Mouse (Mus musculus) neural tube, embryonic 11.5 days (tissue): ENCODE measurements around the gene Acot6. TPM values are rescaled to one million over a fixed set of nuclear protein-coding genes. Genes with fewer than 3 reads are reported as not detected.

Experiments used
- ATAC-seq: fragments of 200-750 bp; cut with Nextera tagmentation; 2 replicates; pipeline ENCODE4 v1.8.0; 2017; ENCODE audit warnings: moderate number of reproducible peaks, mild to moderate bottlenecking, moderate TSS enrichment, moderate library complexity; ENCODE audit not compliant: insufficient read depth, low FRiP score, low TSS enrichment
- DNase-seq: peaks from one replicate; pipeline ENCODE4 v3.0.0-alpha.2; 2015; ENCODE audit warnings: low spot score
- H3K27ac ChIP-seq: fragments of 300-500 bp; sonication (generic); 2 replicates; pipeline ENCODE4 v1.5.1; 2014; ENCODE audit warnings: low read depth, mild to moderate bottlenecking, low read length
- H3K27me3 ChIP-seq: fragments of 300-500 bp; sonication (generic); 2 replicates; pipeline ENCODE4 v1.6.1; 2014; ENCODE audit warnings: mild to moderate bottlenecking, low read length, mixed read lengths; ENCODE audit not compliant: control insufficient read depth, insufficient read depth
- H3K36me3 ChIP-seq: fragments of 300-500 bp; sonication (generic); 2 replicates; pipeline ENCODE4 v1.6.1; 2014; ENCODE audit warnings: mild to moderate bottlenecking, low read length, moderate library complexity, mixed read lengths; ENCODE audit not compliant: control insufficient read depth, insufficient read depth
- H3K4me1 ChIP-seq: fragments of 300-500 bp; sonication (generic); 2 replicates; pipeline ENCODE4 v1.6.1; 2014; ENCODE audit warnings: low read length, mixed read lengths; ENCODE audit not compliant: control insufficient read depth, insufficient read depth
- H3K4me2 ChIP-seq: fragments of 300-500 bp; sonication (generic); 2 replicates; pipeline ENCODE4 v1.6.1; 2014; ENCODE audit warnings: low read depth, mild to moderate bottlenecking, moderate library complexity
- H3K4me3 ChIP-seq: fragments of 300-500 bp; sonication (generic); 2 replicates; pipeline ENCODE4 v1.5.1; 2014; ENCODE audit warnings: low read depth, low read length
- H3K9ac ChIP-seq: fragments of 300-500 bp; sonication (generic); 2 replicates; pipeline ENCODE4 v1.6.1; 2014; ENCODE audit warnings: mild to moderate bottlenecking, low read length
- H3K9me3 ChIP-seq: fragments of 300-500 bp; sonication (generic); 2 replicates; pipeline ENCODE4 v1.6.1; 2016; ENCODE audit warnings: low read length; ENCODE audit not compliant: control insufficient read depth
- WGBS: fragments of 180-500 bp; shearing (Covaris S2); extraction: QIAGEN DNeasy Blood & Tissue Kit; methylation state at CpG from one replicate; pipeline ENCODE4 v1.1.7; 2014; 5-methylcytosine and 5-hydroxymethylcytosine counted together
- polyA plus RNA-seq: library from polyadenylated mRNA; unstranded; fragments of >200 nt; fragmentation: Nextera tagmentation; extraction: Ambion mirVana; gene quantifications from 2 replicates; pipeline ENCODE4 v1.2.1, GENCODE M21; 2014

Acot6 gene
- polyA plus RNA-seq, 1 experiment from 2014 or later: 0.82 TPM

DNA sequence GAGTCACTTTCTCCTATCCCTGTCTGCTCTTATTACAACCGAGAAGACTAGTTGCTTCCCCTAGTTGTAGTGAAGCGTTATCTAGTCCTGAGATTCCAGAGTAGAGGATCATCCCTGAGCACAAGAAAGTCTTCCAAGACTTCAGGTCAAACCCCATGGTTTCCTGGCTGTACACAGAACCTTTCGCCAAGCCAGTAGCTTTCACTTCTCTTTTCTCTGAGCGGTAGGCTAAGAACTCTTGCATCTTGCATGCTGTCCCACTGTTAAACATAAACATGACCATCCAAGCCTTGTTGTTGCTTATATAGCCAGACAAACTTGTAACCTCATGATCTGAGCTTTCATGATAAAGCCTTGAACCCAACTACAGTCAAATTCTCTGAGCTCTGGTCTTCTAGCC is 10.4 kb downstream of the Acot6 start:
- no peak overlapping the region for H3K27ac ChIP-seq
- WGBS: 90% methylated on average over 4 of the region's 4 CpGs
- ATAC-seq (no peak), DNase-seq (no peak)
- no peaks in the 10 kb centered on the region for H3K36me3 ChIP-seq
- H3K4me2 ChIP-seq: no peak overlapping the region
- H3K9ac ChIP-seq: no peak overlapping the region
- H3K9me3 ChIP-seq: no peaks in the 10 kb centered on the region
- no peaks in the 10 kb centered on the region for H3K27me3 ChIP-seq
- H3K4me1 ChIP-seq: no peaks in the 10 kb centered on the region
- no peak overlapping the region for H3K4me3 ChIP-seq

DNA sequence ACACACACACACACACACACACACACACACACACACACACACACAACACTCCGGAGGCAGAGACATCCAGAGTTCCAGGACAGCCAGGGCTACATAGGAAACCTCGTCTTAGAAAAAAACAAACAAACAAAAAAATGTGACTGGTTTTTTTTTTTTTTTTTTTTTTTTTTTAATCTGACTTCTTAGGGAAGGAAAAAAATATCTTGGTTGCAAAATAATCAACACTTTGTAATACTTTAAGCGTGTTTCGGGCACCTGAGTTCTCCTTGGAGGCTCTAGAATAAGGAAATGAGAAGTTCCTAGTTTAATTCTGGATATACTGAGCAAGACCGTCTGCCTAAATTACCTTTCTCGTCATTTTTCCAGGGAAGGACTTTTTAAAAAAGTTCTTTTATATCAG is 13.2 kb downstream of the Acot6 start:
- Histone ChIP-seq H3K4me3 (peak overlapping the region; percentile 73), H3K27me3 (no peaks in the 10 kb centered on the region), H3K4me2 (peak overlapping the region; percentile 46), H3K36me3 (no peaks in the 10 kb centered on the region), H3K27ac (no peak overlapping the region), H3K9me3 (no peaks in the 10 kb centered on the region), H3K9ac (no peak overlapping the region), H3K4me1 (no peaks in the 10 kb centered on the region)
- ATAC-seq (no peak), DNase-seq (no peak)
- 61% methylated on average over 6 of the region's 6 CpGs for WGBS

DNA sequence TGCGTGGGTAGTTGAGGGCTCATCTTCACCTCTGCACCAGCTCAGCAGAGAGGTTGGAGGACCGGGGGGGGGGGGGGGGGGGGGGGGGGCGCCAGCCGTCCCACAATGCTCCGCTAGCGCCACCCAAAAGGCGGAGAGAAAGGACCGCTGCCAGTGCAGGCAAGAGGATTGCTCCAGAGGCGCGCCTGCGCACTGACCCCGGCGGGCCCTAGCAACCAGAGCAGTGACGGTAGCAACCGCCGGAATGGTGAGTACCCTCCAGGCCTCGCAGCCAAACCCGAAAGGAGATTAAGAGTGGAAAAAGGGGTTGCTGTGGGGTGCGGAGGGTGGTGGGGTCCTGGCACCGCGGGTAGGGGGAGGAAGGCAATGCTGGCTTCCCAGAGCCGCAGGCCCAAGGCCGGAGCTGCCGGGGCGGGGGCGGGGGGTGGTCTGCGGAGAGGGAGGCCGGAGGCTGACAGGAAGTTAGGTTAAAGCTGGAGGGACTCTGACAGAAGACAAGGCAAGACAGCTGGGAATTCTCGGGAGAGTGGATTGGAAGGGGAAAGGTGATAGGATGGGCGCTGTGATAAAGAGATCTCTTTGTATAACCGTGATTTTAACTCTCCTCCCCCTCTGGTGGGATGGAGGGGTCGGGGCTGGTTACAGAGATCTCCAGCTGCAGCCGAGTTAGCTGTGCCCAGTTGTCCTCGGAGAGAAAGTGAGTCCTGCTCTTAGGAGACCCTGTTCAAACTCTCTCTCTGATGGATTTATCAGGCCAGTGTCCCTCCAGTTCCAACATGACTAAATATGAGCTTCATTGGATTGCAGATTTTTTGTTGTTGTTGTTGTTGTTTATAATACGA is 13.9 kb downstream of the Acot6 start, which contains the start of gene Dnal1:
Gene Dnal1, plus strand, starts transcription at position 214 of the 842 bp plus-strand sequence.
- DNase-seq: peak; percentile 93
- WGBS: 2% methylated on average over 31 of the region's 35 CpGs
- Histone ChIP-seq H3K27me3 (no peaks in the 10 kb centered on the region), H3K27ac (no peak within 1 kb of the TSS), H3K4me3 (peak within 1 kb of the TSS; percentile 73), H3K9me3 (no peaks in the 10 kb centered on the region), H3K36me3 (no peaks in the 10 kb centered on the region), H3K4me1 (no peaks in the 10 kb centered on the region), H3K4me2 (peak within 1 kb of the TSS; percentile 46), H3K9ac (peak within 1 kb of the TSS; percentile 59)
- peak; percentile 91 for ATAC-seq

DNA sequence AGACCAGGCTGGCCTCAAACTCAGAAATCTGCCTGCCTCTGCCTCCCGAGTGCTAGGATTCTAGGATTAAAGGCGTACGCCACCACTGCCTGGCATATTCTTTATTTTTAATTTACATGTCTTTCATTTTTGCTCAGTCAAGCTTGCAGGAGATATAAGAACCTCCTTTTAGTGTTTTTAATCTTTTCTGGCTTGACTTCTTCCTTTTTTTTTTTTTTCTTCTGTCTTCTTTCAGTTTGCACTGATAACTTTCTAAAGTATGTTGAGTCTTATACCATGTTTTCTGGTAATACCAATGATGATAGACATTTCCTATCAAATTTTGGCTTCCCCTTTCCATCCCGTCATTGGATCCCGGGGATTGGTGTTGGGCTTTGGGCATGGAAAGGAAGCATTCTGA is 19.1 kb downstream of the Acot6 start:
- no peaks in the 10 kb centered on the region for H3K9me3 ChIP-seq
- no peak overlapping the region for H3K27ac ChIP-seq
- H3K4me1 ChIP-seq: no peaks in the 10 kb centered on the region
- no peak overlapping the region for H3K4me3 ChIP-seq
- no peak for DNase-seq
- WGBS: 88% methylated on average over 5 of the region's 5 CpGs
- no peaks in the 10 kb centered on the region for H3K27me3 ChIP-seq
- no peak overlapping the region for H3K4me2 ChIP-seq
- no peak overlapping the region for H3K9ac ChIP-seq
- no peaks in the 10 kb centered on the region for H3K36me3 ChIP-seq
- ATAC-seq: no peak

DNA sequence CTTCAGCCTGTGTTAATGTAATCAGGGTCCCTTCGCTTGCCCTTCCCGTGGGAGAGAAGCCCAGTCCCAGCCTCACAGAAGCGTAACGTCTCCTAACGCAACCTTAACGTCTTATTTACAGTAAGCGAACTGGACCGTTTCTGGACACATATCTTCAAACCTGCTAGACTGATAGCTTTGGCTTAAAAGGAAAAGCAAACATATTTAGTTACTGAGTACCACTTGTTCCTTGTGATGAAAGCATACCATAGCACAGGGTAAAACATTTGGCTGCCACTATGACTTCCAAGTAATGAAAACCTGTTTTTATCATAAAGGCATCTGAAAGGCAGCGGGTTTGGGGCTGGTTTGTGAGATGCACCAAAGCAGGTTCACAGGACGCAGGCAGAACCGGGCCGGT is 25.4 kb downstream of the Acot6 start:
- ATAC-seq: no peak
- 75% methylated on average over 12 of the region's 12 CpGs for WGBS
- no peak for DNase-seq
- H3K27me3 ChIP-seq: no peaks in the 10 kb centered on the region
- no peak overlapping the region for H3K4me2 ChIP-seq
- H3K9me3 ChIP-seq: no peaks in the 10 kb centered on the region
- no peak overlapping the region for H3K4me3 ChIP-seq
- no peak overlapping the region for H3K9ac ChIP-seq
- H3K36me3 ChIP-seq: no peaks in the 10 kb centered on the region; the same call in 1 of the 2 replicates
- no peaks in the 10 kb centered on the region for H3K4me1 ChIP-seq
- no peak overlapping the region for H3K27ac ChIP-seq

DNA sequence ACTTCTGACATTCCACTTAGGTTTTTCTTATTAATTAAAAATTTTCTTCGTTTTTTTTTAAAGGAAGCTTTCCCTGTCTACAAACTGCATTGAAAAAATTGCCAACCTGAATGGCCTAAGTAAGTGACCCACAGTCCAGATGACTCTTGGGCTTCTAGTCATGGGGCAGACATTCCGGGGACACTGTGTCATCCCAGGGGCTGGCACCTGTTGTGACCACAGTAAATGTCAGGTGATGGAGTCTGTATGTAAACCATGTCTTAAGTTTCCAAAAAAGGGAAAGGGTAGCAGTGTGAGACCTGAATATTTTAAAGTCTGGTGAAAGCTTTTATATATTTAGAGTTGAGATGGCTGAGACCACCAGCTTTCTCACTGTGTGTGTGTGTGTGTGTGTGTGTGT is 26.4 kb downstream of the Acot6 start:
- ATAC-seq: no peak
- Histone ChIP-seq H3K27ac (no peak overlapping the region), H3K4me3 (no peak overlapping the region), H3K4me1 (no peaks in the 10 kb centered on the region), H3K9me3 (no peaks in the 10 kb centered on the region), H3K27me3 (no peaks in the 10 kb centered on the region), H3K4me2 (no peak overlapping the region), H3K36me3 (peaks cover 2% of the 10 kb centered on the region; the same call in 1 of the 2 replicates), H3K9ac (no peak overlapping the region)
- WGBS: 83% methylated on average over 2 of the region's 2 CpGs
- DNase-seq: no peak

DNA sequence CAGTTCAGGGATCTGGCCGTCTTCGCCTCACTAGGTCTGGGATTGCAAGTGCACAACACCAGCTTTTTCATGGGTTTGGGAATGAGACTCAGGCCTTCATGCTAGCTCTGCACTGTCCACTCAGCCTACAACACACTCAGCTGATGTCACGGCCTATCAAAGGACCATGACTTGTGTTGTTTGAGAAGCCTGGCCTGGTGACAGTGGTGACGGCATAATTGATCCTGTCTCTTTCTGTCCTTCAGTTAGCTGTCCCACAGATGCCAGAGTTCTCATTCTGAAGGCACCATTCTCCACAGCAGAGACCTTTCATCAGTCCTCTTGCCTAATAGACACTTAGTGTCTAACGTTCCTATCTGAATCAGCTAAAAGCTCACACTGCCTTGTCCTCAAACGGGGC is 28.1 kb downstream of the Acot6 start:
- Histone ChIP-seq H3K4me2 (no peak overlapping the region), H3K9ac (no peak overlapping the region), H3K27me3 (no peaks in the 10 kb centered on the region), H3K4me1 (no peaks in the 10 kb centered on the region), H3K36me3 (peaks cover 2% of the 10 kb centered on the region; the same call in 1 of the 2 replicates), H3K4me3 (no peak overlapping the region), H3K9me3 (no peaks in the 10 kb centered on the region), H3K27ac (no peak overlapping the region)
- ATAC-seq (no peak), DNase-seq (no peak)
- WGBS: 89% methylated on average over 6 of the region's 6 CpGs

DNA sequence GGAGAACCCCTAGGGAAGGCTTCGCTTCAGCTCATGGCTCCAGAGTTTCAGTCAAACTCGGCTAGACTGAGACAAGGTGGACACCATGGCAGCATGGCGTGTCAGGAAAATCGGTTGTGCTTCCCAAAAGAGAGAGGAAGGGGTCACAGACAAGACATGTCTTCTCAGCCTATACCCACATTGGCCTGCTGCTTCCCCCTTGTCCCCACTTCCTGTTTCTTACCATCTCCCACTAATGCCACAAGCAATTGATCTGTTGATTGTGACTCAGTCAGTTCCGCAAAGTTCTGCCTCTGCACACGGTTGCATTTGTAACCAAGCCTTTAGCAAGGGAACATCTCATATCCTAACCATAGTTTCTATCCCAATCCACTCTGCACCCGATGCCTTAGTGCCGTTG is 29.5 kb downstream of the Acot6 start:
- Histone ChIP-seq H3K27ac (no peak overlapping the region), H3K4me3 (no peak overlapping the region), H3K9me3 (no peaks in the 10 kb centered on the region), H3K4me1 (no peaks in the 10 kb centered on the region), H3K9ac (no peak overlapping the region), H3K36me3 (peaks cover 2% of the 10 kb centered on the region; the same call in 1 of the 2 replicates), H3K4me2 (no peak overlapping the region), H3K27me3 (no peaks in the 10 kb centered on the region)
- WGBS: 93% methylated on average over 8 of the region's 8 CpGs
- ATAC-seq (no peak), DNase-seq (no peak)

DNA sequence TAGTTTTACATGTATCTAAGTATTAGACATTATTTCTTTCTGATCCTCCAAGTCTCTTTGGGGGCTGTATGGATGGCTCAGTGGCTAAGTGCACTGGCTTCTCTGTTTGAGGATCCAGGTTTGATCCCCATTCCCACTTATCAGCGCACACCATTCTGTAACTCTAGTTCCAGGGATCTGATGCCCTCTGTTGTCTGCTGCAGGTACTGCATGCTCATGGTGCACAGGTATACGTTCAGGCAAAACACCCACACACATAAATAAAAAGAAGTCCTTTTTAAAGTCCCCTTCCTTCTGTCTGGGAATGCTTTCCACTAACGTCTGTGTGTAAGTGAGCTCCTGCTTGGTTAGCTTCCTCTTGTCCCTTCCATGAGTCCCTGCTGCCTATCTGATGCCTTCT is 31.8 kb downstream of the Acot6 start:
- H3K4me2 ChIP-seq: no peak overlapping the region
- H3K9ac ChIP-seq: no peak overlapping the region
- no peaks in the 10 kb centered on the region for H3K9me3 ChIP-seq
- peaks cover 3% of the 10 kb centered on the region; the same call in 1 of the 2 replicates for H3K36me3 ChIP-seq
- H3K4me3 ChIP-seq: no peak overlapping the region
- no peaks in the 10 kb centered on the region for H3K27me3 ChIP-seq
- WGBS: 63% methylated on average over 3 of the region's 3 CpGs
- no peak for DNase-seq
- ATAC-seq: no peak
- no peaks in the 10 kb centered on the region for H3K4me1 ChIP-seq
- no peak overlapping the region for H3K27ac ChIP-seq
